Mouse (Mus musculus) lung, embryonic 16.5 days (tissue): ENCODE measurements at regions not wholly inside any gene's neighbourhood (a gene's known extent, or its start where the extent isn't known, plus 50 kb on each side); places are given as distances from the start of the nearest gene placed in this dataset.

Source experiments
- ATAC-seq: fragments of 200-750 bp; cut with Nextera tagmentation; 2 replicates; pipeline ENCODE4 v1.8.0; 2017; ENCODE audit warnings: low read depth, mild to moderate bottlenecking, moderate library complexity
- H3K27ac ChIP-seq: fragments of 300-500 bp; sonication (generic); 2 replicates; pipeline ENCODE4 v1.5.1; 2014; ENCODE audit warnings: mild to moderate bottlenecking, control low read depth, low read length
- H3K27me3 ChIP-seq: fragments of 300-500 bp; sonication (generic); 2 replicates; pipeline ENCODE4 v1.6.1; 2014; ENCODE audit warnings: low read depth, low read length, mixed read lengths; ENCODE audit not compliant: control insufficient read depth, insufficient read depth
- H3K36me3 ChIP-seq: fragments of 300-500 bp; sonication (generic); 2 replicates; pipeline ENCODE4 v1.6.1; 2014; ENCODE audit warnings: low read length; ENCODE audit not compliant: control insufficient read depth, insufficient read depth
- H3K4me1 ChIP-seq: fragments of 300-500 bp; sonication (generic); replicated peaks from 2 replicates; pipeline ENCODE4 v1.6.1; 2014; ENCODE audit warnings: low read length, mixed read lengths; ENCODE audit not compliant: control insufficient read depth, insufficient read depth
- H3K4me2 ChIP-seq: fragments of 300-500 bp; sonication (generic); 2 replicates; pipeline ENCODE4 v1.6.1; 2014; ENCODE audit warnings: low read depth, low read length, control low read depth
- H3K4me3 ChIP-seq: fragments of 300-500 bp; sonication (generic); 2 replicates; pipeline ENCODE4 v1.5.1; 2014; ENCODE audit warnings: mild to moderate bottlenecking, low read length, control low read depth
- H3K9ac ChIP-seq: fragments of 300-500 bp; sonication (generic); 2 replicates; pipeline ENCODE4 v1.6.1; 2014; ENCODE audit warnings: low read length, control low read depth
- H3K9me3 ChIP-seq: fragments of 300-500 bp; sonication (generic); 2 replicates; pipeline ENCODE4 v1.6.1; 2016; ENCODE audit warnings: low read length; ENCODE audit not compliant: control insufficient read depth
- WGBS: fragments of 180-500 bp; shearing (Covaris S2); extraction: QIAGEN DNeasy Blood & Tissue Kit; methylation state at CpG from one replicate; pipeline ENCODE4 v1.1.7; 2014; 5-methylcytosine and 5-hydroxymethylcytosine counted together

- Histone ChIP-seq H3K4me3 (no peak overlapping the region), H3K9me3 (no peaks in the 10 kb centered on the region), H3K4me1 (no peaks in the 10 kb centered on the region), H3K27me3 (no peaks in the 10 kb centered on the region), H3K9ac (no peak overlapping the region), H3K27ac (no peak overlapping the region), H3K4me2 (no peak overlapping the region), H3K36me3 (no peaks in the 10 kb centered on the region)
- ATAC-seq, result no peak
- WGBS, result 52% methylated on average over 8 of the region's 8 CpGs
These were observed 103.4 kb downstream of the Mreg start for GRCm38 (mm10) chr1:72108678-72109077.

GRCm38 (mm10) chr1:72107125-72107524 lies 105.0 kb downstream of the Mreg start:
- H3K9ac ChIP-seq, result no peak overlapping the region
- no peaks in the 10 kb centered on the region for H3K36me3 ChIP-seq
- 79% methylated on average over 7 of the region's 7 CpGs for WGBS
- no peaks in the 10 kb centered on the region for H3K9me3 ChIP-seq
- H3K4me2 ChIP-seq, result no peak overlapping the region
- H3K27me3 ChIP-seq, result no peaks in the 10 kb centered on the region
- no peak for ATAC-seq
- no peak overlapping the region for H3K4me3 ChIP-seq
- peaks cover 4% of the 10 kb centered on the region; the same call in 1 of the 2 replicates for H3K4me1 ChIP-seq
- H3K27ac ChIP-seq, result no peak overlapping the region

GRCm38 (mm10) chr1:72106655-72107054 lies 105.5 kb downstream of the Mreg start:
- H3K9me3 ChIP-seq, result no peaks in the 10 kb centered on the region
- no peaks in the 10 kb centered on the region for H3K36me3 ChIP-seq
- WGBS, result 80% methylated on average over 4 of the region's 4 CpGs
- H3K4me3 ChIP-seq, result no peak overlapping the region
- H3K9ac ChIP-seq, result no peak overlapping the region
- H3K4me2 ChIP-seq, result no peak overlapping the region
- ATAC-seq, result no peak
- peaks cover 4% of the 10 kb centered on the region; the same call in 1 of the 2 replicates for H3K4me1 ChIP-seq
- no peaks in the 10 kb centered on the region for H3K27me3 ChIP-seq
- no peak overlapping the region for H3K27ac ChIP-seq

- H3K9ac ChIP-seq, result no peak overlapping the region
- WGBS, result 58% methylated on average over 5 of the region's 5 CpGs
- H3K9me3 ChIP-seq, result no peaks in the 10 kb centered on the region
- no peak overlapping the region for H3K4me3 ChIP-seq
- ATAC-seq, result no peak
- H3K4me1 ChIP-seq, result peaks cover 4% of the 10 kb centered on the region; the same call in 1 of the 2 replicates
- H3K27me3 ChIP-seq, result no peaks in the 10 kb centered on the region
- no peak overlapping the region for H3K4me2 ChIP-seq
- H3K36me3 ChIP-seq, result no peaks in the 10 kb centered on the region
- H3K27ac ChIP-seq, result no peak overlapping the region
These were observed 106.6 kb downstream of the Mreg start for GRCm38 (mm10) chr1:72105435-72106057.

GRCm38 (mm10) chr1:72103962-72104361 lies 108.1 kb downstream of the Mreg start:
- Histone ChIP-seq H3K4me2 (no peak overlapping the region), H3K9ac (no peak overlapping the region), H3K27me3 (no peaks in the 10 kb centered on the region), H3K4me1 (peaks cover 4% of the 10 kb centered on the region; the same call in 1 of the 2 replicates), H3K9me3 (no peaks in the 10 kb centered on the region), H3K4me3 (no peak overlapping the region), H3K27ac (peak overlapping the region; percentile 27), H3K36me3 (no peaks in the 10 kb centered on the region)
- ATAC-seq, result peak; percentile 95
- 38% methylated on average over 6 of the region's 6 CpGs for whole genome bisulfite sequencing

- no peak overlapping the region for H3K4me3 ChIP-seq
- peak overlapping the region; percentile 27; the same call in 1 of the 2 replicates for H3K27ac ChIP-seq
- no peaks in the 10 kb centered on the region for H3K36me3 ChIP-seq
- H3K9me3 ChIP-seq, result no peaks in the 10 kb centered on the region
- no peak overlapping the region for H3K4me2 ChIP-seq
- H3K27me3 ChIP-seq, result no peaks in the 10 kb centered on the region
- H3K9ac ChIP-seq, result no peak overlapping the region
- 0 out of 2 replicates have a peak, but pooled peaks have one; percentile 24 for ATAC-seq
- WGBS, result 84% methylated on average over 6 of the region's 6 CpGs
- H3K4me1 ChIP-seq, result peaks cover 4% of the 10 kb centered on the region; the same call in 1 of the 2 replicates
These were observed 108.7 kb downstream of the Mreg start for GRCm38 (mm10) chr1:72103387-72103786.

- Histone ChIP-seq H3K4me1 (peaks cover 4% of the 10 kb centered on the region; the same call in 1 of the 2 replicates), H3K27me3 (no peaks in the 10 kb centered on the region), H3K27ac (no peak overlapping the region), H3K36me3 (no peaks in the 10 kb centered on the region), H3K9ac (no peak overlapping the region), H3K9me3 (no peaks in the 10 kb centered on the region), H3K4me2 (no peak overlapping the region), H3K4me3 (no peak overlapping the region)
- ATAC-seq, result no peak
- 38% methylated on average over 5 of the region's 5 CpGs for WGBS
These were observed 112.7 kb downstream of the Mreg start for GRCm38 (mm10) chr1:72099447-72099846.

- no peaks in the 10 kb centered on the region for H3K36me3 ChIP-seq
- H3K4me1 ChIP-seq, result no peaks in the 10 kb centered on the region
- no peak overlapping the region for H3K9ac ChIP-seq
- H3K27ac ChIP-seq, result no peak overlapping the region
- ATAC-seq, result no peak
- no peaks in the 10 kb centered on the region for H3K9me3 ChIP-seq
- no peak overlapping the region for H3K4me3 ChIP-seq
- no peak overlapping the region for H3K4me2 ChIP-seq
- 60% methylated on average over 2 of the region's 2 CpGs for WGBS
- H3K27me3 ChIP-seq, result no peaks in the 10 kb centered on the region
These were observed 120.8 kb downstream of the Mreg start for GRCm38 (mm10) chr1:72091344-72091743.

GRCm38 (mm10) chr1:72085661-72086060 lies 126.4 kb downstream of the Mreg start:
- Histone ChIP-seq H3K4me3 (no peak overlapping the region), H3K9me3 (no peaks in the 10 kb centered on the region), H3K4me1 (no peaks in the 10 kb centered on the region), H3K27ac (no peak overlapping the region), H3K4me2 (no peak overlapping the region), H3K9ac (no peak overlapping the region), H3K36me3 (no peaks in the 10 kb centered on the region), H3K27me3 (no peaks in the 10 kb centered on the region)
- WGBS, result 52% methylated on average over 6 of the region's 6 CpGs
- ATAC-seq, result no peak
